Mouse (Mus musculus) heart, postnatal 14 days (tissue): ENCODE measurements at regions not wholly inside any gene's neighbourhood (a gene's known extent, or its start where the extent isn't known, plus 50 kb on each side); places are given as distances from the start of the nearest gene placed in this dataset.

Experiments used
- DNase-seq, 2 experiments: peaks; one replicate each; pipeline ENCODE4 v3.0.0; 2021 to 2022
- intact Hi-C: fragments of 180-260 bp; cut with DNase I; formaldehyde crosslinking; loops from one replicate; pipeline ENCODE4 v1.15.1; 2025

GRCm38 (mm10) chr10:117542886-117543695 lies 86.2 kb upstream of the Cpm start:
- intact Hi-C loops: no loop called here
- no peak for DNase-seq

- no peak for DNase-seq
- intact Hi-C loops: no loop called here
Observed at GRCm38 (mm10) chr10:117542351-117542750, 86.9 kb upstream of the Cpm start.

GRCm38 (mm10) chr10:117541487-117541886 lies 87.8 kb upstream of the Cpm start:
- intact Hi-C loops: no loop called here
- DNase-seq: no peak

DNA sequence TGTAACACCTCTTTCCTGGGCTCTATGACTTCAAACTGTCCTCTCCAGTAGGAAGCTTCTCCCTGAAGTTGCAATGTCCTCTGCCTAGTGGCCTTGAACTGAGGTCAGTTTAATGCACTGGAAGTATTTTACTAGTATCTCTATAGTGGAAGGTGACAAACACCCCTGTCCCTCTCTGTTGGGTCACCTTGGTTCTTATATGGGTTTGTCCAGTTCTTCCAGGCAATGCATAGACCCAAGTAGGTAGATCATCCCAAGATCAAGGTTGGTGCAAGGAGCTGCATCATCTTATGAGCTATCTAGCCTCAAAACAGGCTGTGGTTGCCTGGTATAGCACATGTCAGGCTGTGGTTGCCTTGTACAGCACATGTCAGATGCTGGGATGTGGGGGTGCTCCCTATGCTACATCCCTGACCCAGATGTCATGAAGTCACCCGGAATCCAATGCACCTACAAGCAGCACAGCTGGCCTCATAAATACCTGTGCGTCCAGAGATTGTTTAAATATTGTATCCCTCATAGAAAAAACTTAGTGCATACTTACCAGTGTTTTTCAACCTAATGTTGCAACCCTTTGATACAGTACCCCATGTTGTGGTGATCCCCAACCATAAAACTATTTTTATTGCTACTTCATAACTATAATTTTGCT lies 88.4 kb upstream of the Cpm start:
- DNase-seq: no peak
- intact Hi-C loops: no loop called here

DNA sequence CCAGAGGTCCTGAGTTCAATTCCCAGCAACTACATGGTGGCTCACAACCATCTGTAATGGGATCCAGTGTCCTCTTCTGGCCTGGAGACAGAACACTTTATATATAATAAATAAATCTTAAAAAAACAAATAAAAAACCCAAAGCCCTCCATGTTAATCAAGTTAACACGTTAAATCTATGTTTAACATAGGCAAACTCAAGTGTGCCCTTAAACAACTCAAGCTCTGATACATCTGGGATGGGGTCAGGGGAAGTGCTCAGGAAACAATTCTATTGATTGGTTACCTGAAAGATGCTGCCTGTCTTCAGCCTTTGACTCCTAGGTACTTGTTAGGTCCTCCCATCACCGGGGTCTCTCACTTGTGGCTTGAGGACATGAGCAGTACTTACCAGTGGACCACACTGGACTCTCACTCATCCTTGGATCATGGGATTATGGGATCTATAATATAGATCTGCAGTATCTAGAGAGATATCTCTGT lies 89.1 kb upstream of the Cpm start:
- intact Hi-C loops: no loop called here
- no peak for DNase-seq

GRCm38 (mm10) chr10:117539532-117539931 lies 89.8 kb upstream of the Cpm start:
- DNase-seq: no peak
- intact Hi-C loops: no loop called here

GRCm38 (mm10) chr10:117538725-117539124 lies 90.6 kb upstream of the Cpm start:
- DNase-seq: no peak
- intact Hi-C loops: no loop called here

DNA sequence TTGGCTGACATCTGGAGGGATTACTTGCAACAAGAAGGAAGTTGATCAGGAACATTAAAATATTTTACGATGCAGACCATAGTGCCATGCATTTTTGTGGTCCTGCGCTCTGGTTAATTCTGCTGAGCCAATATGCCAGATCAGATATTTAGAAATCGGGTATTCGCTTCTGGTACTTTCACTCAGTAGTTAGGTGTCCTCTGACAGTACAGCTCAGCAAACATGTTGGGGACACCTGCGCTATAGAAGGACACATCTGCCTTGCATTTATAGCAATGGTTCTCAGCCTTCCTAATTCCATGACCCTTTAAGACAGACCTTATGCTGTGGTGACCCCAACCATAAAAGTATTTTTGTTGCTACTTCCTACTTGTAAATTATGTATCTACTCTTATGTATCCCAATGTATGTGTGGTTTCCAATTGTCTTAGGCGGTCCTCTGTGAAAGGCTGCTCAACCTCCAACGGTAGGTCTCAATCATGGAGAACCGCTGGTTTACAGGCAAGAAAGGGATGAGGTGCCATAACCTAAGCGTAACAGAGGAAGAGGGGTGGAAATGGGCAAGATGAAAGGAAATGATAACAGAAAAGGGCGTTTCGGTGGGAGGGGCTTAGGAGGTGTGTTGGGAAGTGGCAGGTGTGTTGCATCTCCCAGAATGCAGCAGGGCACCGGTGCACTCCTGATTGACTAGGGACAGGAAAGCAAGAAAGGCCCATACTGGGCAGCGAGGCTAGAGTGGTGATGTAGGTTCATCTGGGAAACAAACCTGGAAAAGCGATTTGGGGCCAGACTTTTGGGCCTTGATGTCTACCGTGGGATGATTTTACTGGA lies 92.3 kb upstream of the Cpm start:
- no peak for DNase-seq
- intact Hi-C loops: no loop called here

DNA sequence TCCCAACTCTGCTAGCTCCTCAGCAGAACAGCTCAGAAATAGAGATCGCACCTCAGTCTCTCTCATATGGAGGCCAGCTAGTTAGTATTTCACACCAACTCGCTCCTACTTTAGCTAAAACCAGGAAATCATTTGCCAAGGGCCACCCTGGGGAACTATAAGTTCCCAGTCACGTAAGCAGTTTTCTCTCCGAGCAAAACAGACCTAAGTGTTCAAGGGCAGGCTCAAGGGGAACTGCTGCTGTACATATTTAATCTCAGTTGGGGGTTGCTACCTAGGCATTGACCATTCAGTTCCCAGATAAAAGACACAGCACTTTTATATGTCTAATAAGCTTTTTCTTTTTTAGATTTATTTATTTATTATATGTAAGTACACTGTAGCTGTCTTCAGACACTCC lies 93.5 kb upstream of the Cpm start:
- intact Hi-C loops: no loop called here
- DNase-seq: no peak

DNA sequence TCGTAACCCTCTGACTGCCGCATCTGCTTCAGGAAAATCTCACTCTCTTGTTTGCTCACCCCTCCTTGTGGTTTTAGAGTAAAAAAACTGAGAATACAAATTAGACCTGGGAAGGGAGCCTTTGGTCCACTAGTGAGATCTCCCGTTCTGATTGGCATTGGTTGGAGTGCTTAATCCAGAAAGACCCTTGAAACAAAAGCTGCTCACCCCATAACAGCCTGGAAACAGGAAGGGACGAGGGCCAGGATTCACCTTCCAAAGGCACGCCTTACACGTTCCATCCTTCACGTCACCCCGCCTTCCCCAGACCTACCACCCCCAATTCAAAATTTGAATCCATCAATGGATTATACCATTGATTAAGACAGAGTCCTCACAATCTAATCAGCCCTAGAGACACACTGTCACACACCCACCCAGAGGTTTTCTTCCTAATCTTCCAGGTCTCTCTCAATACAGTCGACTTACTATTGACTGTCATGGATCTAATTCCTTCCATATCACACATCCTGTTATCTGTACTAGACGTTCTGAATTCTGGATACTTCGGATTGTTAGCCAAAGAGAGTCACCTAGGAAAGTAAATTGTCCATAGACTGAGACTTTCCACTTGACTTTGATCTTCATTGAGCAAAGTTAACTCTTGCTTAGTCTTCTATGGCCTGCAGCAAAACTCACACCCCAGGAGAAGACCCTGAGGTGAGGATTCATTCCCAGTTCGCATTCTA lies 94.1 kb upstream of the Cpm start:
- intact Hi-C loops: no loop called here
- no peak for DNase-seq

DNA sequence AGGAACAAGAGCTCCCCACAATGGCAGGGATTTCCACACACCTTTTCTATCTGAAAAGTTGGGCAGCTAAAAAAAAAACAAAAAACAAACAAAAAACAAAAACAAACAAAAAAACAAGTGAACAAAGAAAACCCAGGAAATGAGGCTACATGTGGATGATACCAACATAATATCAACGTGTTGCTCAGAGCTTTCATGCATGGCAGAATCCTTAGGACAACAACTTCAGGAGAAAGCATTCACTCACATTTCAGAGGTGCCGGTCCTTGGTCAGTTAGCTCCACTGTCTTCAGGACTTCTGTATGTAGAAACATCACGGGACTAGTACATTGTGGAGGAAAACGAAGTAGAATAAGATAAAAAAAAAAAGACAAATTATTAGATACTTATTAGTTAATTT lies 94.8 kb upstream of the Cpm start:
- no peak for DNase-seq
- intact Hi-C loops: no loop called here

GRCm38 (mm10) chr10:117533541-117534386 lies 95.5 kb upstream of the Cpm start:
- intact Hi-C loops: no loop called here
- no peak for DNase-seq

- intact Hi-C loops: no loop called here
- DNase-seq: no peak
Observed at GRCm38 (mm10) chr10:117532750-117533540, 96.4 kb upstream of the Cpm start.

- intact Hi-C loops: no loop called here
- no peak for DNase-seq
Observed at GRCm38 (mm10) chr10:117531798-117532747, 97.2 kb upstream of the Cpm start.

DNA sequence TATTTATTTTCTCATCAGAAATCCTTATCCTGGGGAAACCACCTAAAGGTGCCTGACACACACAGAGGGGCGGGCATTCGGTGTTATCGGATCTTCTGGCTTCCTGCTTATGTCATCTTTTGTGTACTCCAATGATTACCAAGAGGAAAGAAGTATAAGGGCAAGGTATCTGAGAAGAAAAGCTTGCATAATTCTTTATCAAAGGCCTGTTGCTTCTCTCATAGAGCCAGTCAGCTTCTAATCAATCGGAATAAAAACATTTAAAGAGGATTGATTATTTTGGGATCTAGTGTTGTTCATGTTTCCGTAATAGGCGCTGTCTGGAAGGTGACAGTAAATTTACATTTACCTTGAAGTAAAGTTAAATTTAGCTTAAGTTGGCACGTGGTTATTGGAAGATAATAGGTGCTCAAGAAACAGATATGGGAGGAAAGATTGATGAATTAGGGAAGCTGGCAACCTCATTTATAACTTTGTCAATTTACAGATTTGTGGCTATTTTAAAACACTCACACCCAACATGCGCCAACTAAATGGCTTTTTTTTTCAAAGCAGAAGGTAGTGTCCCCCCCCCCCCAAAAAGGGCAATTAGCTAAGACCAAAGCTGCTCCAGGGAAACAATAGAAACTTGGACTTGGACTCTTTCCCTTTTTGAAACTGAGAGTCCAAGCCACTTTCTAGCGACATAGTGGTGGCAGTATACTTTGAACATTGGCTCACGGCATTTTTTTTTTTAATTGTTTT lies 98.3 kb upstream of the Cpm start:
- no peak for DNase-seq
- intact Hi-C loops: no loop called here

- intact Hi-C loops: no loop called here
Observed at GRCm38 (mm10) chr10:117530007-117530858, 99.1 kb upstream of the Cpm start.

More at GRCm38 (mm10) chr10:117530007-117530858, 99.1 kb upstream of the Cpm start:
- DNase-seq: no peak
